In the genomic region with DNA sequence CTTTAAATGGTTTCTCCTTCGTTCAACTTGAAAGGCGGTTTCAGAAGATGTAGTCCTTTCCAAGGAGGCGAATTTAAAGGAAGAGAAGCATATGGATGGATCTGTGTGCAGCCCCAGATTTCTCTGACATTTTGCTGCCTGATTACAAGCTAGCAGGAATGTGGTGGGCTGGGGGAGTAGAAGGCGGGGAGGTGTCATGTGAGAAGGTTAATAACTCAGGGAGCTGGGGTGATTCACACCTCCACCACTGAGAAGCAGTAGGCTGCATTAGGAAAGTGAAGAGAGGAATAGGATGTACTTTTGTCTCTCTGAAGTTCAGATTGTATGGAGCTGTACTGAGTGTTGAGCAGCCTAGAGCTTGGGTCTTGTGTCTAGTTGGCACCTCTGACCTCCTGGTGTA, we compare ENCODE assay signal across 9 mouse cellular contexts. TPM values are rescaled to one million over a fixed set of nuclear protein-coding genes. Genes with fewer than 3 reads are reported as not detected.
DNase-seq lines count a peak whose midpoint lies in the region; ATAC-seq and TF ChIP-seq lines count a peak whose summit lies in the region.
"Had no signal": no experiment of that assay in that cellular context is flagged by ENCODE, and none has a peak within 500 bp of the region (broad histone marks: within the 10 kb centered on the region; RNA-seq: fewer than 3 reads in every experiment).

No protein-coding gene starts in this region.

- peak overlapping the region; percentile 60 for H3K4me3 ChIP-seq in kidney, postnatal 0 days (replicated peaks; ENCODE audit: low read depth, low read length)
- H3K4me3 ChIP-seq in brown adipose tissue, adult 24 weeks (ENCODE audit: insufficient read depth, low read depth, low read length): peak overlapping the region; percentile 89
- H3K4me3 ChIP-seq in hindbrain, embryonic 16.5 days (ENCODE audit: low read length): peak overlapping the region; percentile 76
- peak overlapping the region; percentile 85 for H3K4me3 ChIP-seq in myocyte

- H3K4me1 ChIP-seq in kidney, postnatal 0 days (replicated peaks; ENCODE audit: insufficient read depth, low read length): peaks cover 17% of the 10 kb centered on the region; the same call in 1 of the 2 replicates
- peaks cover 14% of the 10 kb centered on the region for H3K4me1 ChIP-seq in brown adipose tissue, adult 24 weeks (ENCODE audit: control insufficient read depth, insufficient read depth, insufficient read length, low read length)
- H3K4me1 ChIP-seq in hindbrain, embryonic 16.5 days (ENCODE audit: control insufficient read depth, insufficient read depth, low read depth, low read length): peaks cover 18% of the 10 kb centered on the region

- H3K36me3 ChIP-seq in kidney, postnatal 0 days (ENCODE audit: insufficient read depth, low read length): no peaks in the 10 kb centered on the region
- no peaks in the 10 kb centered on the region for H3K36me3 ChIP-seq in hindbrain, embryonic 16.5 days (ENCODE audit: control insufficient read depth, insufficient read depth, low read length)
- H3K36me3 ChIP-seq in myocyte (ENCODE audit: control insufficient read depth, insufficient read depth): no peaks in the 10 kb centered on the region

- H3K9ac ChIP-seq in kidney, postnatal 0 days (ENCODE audit: low read depth, low read length): peak overlapping the region; percentile 64
- H3K9ac ChIP-seq in hindbrain, embryonic 16.5 days (ENCODE audit: low read depth, low read length): peak overlapping the region; percentile 81

- peak overlapping the region; percentile 72 for H3K4me2 ChIP-seq in kidney, postnatal 0 days (ENCODE audit: low read length)
- peak overlapping the region; percentile 97 for H3K4me2 ChIP-seq in hindbrain, embryonic 16.5 days (ENCODE audit: low read length)
- H3K4me2 ChIP-seq in myocyte (ENCODE audit: low read depth): peak overlapping the region; percentile 97

- no peak for ATAC-seq in kidney, postnatal 0 days (replicated peaks; ENCODE audit: low FRiP score, low read depth)
- ATAC-seq in hindbrain, embryonic 16.5 days: no peak

- TF ChIP-seq POLR2A in myocyte (IDR thresholded peaks at IDR 0.05; ENCODE audit: insufficient read length, low read depth): no peak

- DNase-seq in kidney, postnatal 0 days (ENCODE audit: low spot score): peak; percentile 10
- DNase-seq in kidney, adult 11 months: no peak
- no peak for DNase-seq in adipocyte (ENCODE audit: low spot score)
- DNase-seq in adrenal gland, adult 2 months: no peak
- DNase-seq in urinary bladder, adult 2 months (ENCODE audit: low spot score): no peak
- DNase-seq: layer of hippocampus, postnatal 36 days had no signal

- no peaks in the 10 kb centered on the region for H3K27me3 ChIP-seq in kidney, postnatal 0 days (ENCODE audit: insufficient read depth, low read length)
- H3K27me3 ChIP-seq in hindbrain, embryonic 16.5 days (replicated peaks; ENCODE audit: control insufficient read depth, insufficient read depth, low read length): no peaks in the 10 kb centered on the region
- H3K27me3 ChIP-seq in myocyte (ENCODE audit: control insufficient read depth, insufficient read depth, insufficient read length): no peaks in the 10 kb centered on the region

- peaks cover 62% of the 10 kb centered on the region for H3K79me2 ChIP-seq in myocyte (ENCODE audit: control insufficient read depth, insufficient read depth)

- H3K9me3 ChIP-seq in kidney, postnatal 0 days (replicated peaks; ENCODE audit: low read length): no peaks in the 10 kb centered on the region
- H3K9me3 ChIP-seq in hindbrain, embryonic 16.5 days (ENCODE audit: control insufficient read depth, low read length): no peaks in the 10 kb centered on the region

- no peak for TF ChIP-seq CTCF in kidney, postnatal 0 days (IDR thresholded peaks at IDR 0.05; ENCODE audit: low read depth)

- H3ac ChIP-seq in myocyte (ENCODE audit: control insufficient read depth, insufficient read length): peak overlapping the region; percentile 55

- no peak overlapping the region for H3K27ac ChIP-seq in kidney, postnatal 0 days
- no peak overlapping the region for H3K27ac ChIP-seq in brown adipose tissue, adult 24 weeks (replicated peaks; ENCODE audit: low read depth, low read length)
- no peak overlapping the region for H3K27ac ChIP-seq in hindbrain, embryonic 16.5 days (ENCODE audit: low read depth, low read length)

- 16% methylated on average over 4 of the region's 4 CpGs for WGBS in kidney, postnatal 0 days
- WGBS in hindbrain, embryonic 16.5 days: 35% methylated on average over 4 of the region's 4 CpGs

TF ChIP-seq in myocyte, 11 proteins besides CTCF, POLR2A, EP300 and RAD21:
- TF ChIP-seq MYOG (IDR thresholded peaks at IDR 0.05; ENCODE audit: control insufficient read depth in 1 of 3, insufficient read depth in 1 of 3, insufficient read length in 2 of 3, low read depth in 2 of 3): no peak
- no peak for TF ChIP-seq TCF3 (IDR thresholded peaks at IDR 0.05; ENCODE audit: insufficient read length, low read depth)
- TF ChIP-seq SRF (IDR thresholded peaks at IDR 0.05; ENCODE audit: control insufficient read depth, insufficient read length, low read depth): no peak
- TF ChIP-seq MYOD1 (IDR thresholded peaks at IDR 0.05; ENCODE audit: control insufficient read depth in 1 of 3, insufficient read length in 2 of 3, low read depth in 2 of 3): no peak
- TF ChIP-seq REST (IDR thresholded peaks at IDR 0.05; ENCODE audit: insufficient read depth, insufficient read length): no peak
- no peak for TF ChIP-seq E2F4 (IDR thresholded peaks at IDR 0.05; ENCODE audit: insufficient read depth)
- no peak for TF ChIP-seq MAX (IDR thresholded peaks at IDR 0.05; ENCODE audit: low read depth)
- no peak for TF ChIP-seq CEBPB (IDR thresholded peaks at IDR 0.05; ENCODE audit: insufficient read depth, poor library complexity, severe bottlenecking)
- TF ChIP-seq TCF12 (IDR thresholded peaks at IDR 0.05; ENCODE audit: insufficient read depth, poor library complexity, severe bottlenecking): no peak
- no peak for TF ChIP-seq POLR2AphosphoS2 (IDR thresholded peaks at IDR 0.05; ENCODE audit: insufficient read length, low read depth)
- TF ChIP-seq USF1 (IDR thresholded peaks at IDR 0.05; ENCODE audit: low read depth): no peak

RNA-seq across cellular contexts. Expression of a gene that starts 0.9 kb away (rescaled TPM):
- 13.5 and 14.3 TPM in 2 replicates for polyA plus RNA-seq in kidney, postnatal 0 days (2015; fragmentation: Nextera tagmentation; extraction: Ambion mirVana)
- polyA plus RNA-seq in brown adipose tissue, adult 24 weeks (2012; ENCODE audit: insufficient read depth, insufficient read length, missing spikeins): 4.4 and 5.9 TPM in 2 replicates
- 13.6 and 14.3 TPM in 2 replicates for polyA plus RNA-seq in hindbrain, embryonic 16.5 days (2015; fragmentation: Nextera tagmentation; extraction: Ambion mirVana)
- 4.5 TPM for polyA plus RNA-seq in myocyte (2012; fragmentation: generic; extraction: Trizol)
- 10 to 100 TPM; 27.0 to 38.3 TPM for total RNA-seq in adrenal gland, adult 2 months (2021)
- polyA plus RNA-seq in adrenal gland, adult 2 months (2012; rRNA removed): 6.8 and 8.4 TPM in 2 replicates
- 10.0 and 12.4 TPM in 2 replicates for polyA plus RNA-seq in urinary bladder, adult 2 months (2012; rRNA removed)
